Mouse (Mus musculus) adrenal gland, postnatal 14 days (tissue): Measurements from ENCODE around the gene Gm2a. TPM values are rescaled to one million over a fixed set of nuclear protein-coding genes. Genes with fewer than 3 reads are reported as not detected.
A peak's percentile ranks its signal among the peaks of the same experiment; 100 is the strongest.
"Not testable (repeated sequence)": the region's sequence is repeated elsewhere in the genome, so short reads cannot be mapped to it uniquely, and the experiment has no call there.

Experiments used
- DNase-seq: peaks from one replicate; pipeline ENCODE4 v3.0.0; 2021; ENCODE audit warnings: mixed read lengths
- long read RNA-seq, 2 experiments: library from polyadenylated mRNA; stranded (forward); transcript quantifications; one replicate each; pipeline ENCODE4 v2.0.0; 2021
- total RNA-seq: library from RNA; stranded (reverse); gene quantifications from 2 replicates; pipeline ENCODE4 v1.2.3, GENCODE M21; 2021

Gm2a gene
- total RNA-seq = 104 and 106 TPM in 2 replicates
- long read RNA-seq, experiment 1, full-length matches to known transcripts = 201 of 222 reads
- long read RNA-seq, experiment 1, partial matches to known transcripts = 4 of 222 reads
- long read RNA-seq, experiment 1, other reads (novel, unspliced or antisense) = 17 of 222 reads
- long read RNA-seq, experiment 2, full-length matches to known transcripts = 102 of 124 reads
- long read RNA-seq, experiment 2, partial matches to known transcripts = 3 of 124 reads
- long read RNA-seq, experiment 2, other reads (novel, unspliced or antisense) = 19 of 124 reads

GRCm38 (mm10) chr11:55097463-55098188 lies at the start of gene Gm2a:
Gene Gm2a (plus strand): TSS chr11:55098115.
- peak; percentile 98 for DNase-seq

DNA sequence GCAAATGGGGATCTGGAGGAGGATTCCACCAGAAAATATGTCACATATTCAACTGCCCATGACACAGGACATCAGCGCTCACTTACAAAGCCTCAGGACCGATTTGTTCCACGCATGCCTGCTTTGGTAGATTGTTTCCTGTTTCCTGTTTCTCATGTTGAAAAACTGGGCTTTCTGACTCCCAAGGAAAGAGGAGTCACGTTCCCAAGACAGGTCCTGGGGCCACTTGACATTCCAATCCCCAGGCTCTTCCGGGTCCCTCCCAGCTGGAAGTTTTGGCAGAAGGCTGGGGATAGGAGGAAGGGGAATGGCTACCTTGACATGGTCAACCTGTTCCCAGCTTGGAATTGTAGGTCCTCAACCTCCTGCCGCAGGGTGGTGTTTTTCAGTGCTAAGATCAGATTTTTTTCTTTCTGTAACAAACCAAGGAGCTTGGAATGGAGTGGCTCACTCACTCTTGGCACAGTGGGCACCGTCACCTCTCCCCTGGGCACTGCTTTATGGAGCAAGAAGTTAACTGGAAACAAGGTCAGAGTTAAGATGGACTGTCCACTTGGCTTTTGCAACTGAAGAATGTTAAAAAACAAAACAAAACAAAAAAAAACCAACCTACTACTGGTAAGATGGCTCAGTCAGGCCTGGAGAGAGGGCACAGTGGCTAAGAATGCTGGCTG lies 46.9 kb upstream of the Gm2a start:
- peak; percentile 68 for DNase-seq

GRCm38 (mm10) chr11:55057511-55057910 lies 40.4 kb upstream of the Gm2a start:
- DNase-seq = no peak

DNA sequence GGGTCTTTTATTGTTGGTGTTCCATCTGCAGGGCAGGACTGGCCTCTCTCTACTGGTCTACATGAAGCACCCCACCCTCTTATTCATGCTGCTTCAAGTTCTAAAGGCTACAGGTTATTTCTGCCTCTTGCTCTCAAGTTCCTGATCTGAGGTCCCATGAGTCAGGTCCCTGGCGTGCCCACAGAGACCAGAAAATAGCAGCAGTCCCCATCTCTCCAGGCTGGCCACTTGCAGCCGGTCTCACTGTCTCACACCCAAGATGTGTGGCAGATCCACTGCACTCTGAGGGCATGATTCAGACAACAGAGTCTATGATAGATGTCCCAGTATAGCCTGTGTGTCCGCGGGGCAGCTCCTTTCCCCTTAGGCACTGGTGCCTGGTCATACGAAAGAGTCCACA lies 37.1 kb upstream of the Gm2a start:
- DNase-seq = no peak

DNA sequence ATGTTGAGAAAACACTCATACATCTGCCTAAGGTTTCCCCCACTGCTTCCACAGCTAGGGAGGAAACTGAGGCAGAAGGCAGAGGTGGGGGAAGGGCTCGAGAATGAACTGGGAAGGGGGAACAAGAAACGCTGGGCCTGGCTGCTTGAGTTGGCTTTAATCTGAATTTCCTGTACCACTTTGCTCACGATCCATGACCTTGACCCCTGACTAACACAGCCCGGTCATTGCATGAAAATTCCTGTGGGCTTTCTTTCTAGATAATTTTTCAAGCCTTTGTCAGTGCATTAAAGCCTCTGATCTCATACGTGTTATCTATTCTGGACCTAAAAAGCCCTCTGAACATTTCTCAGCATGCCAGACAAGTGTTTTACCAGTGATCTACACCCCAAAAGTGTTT lies 35.1 kb upstream of the Gm2a start:
- DNase-seq = peak; percentile 61

GRCm38 (mm10) chr11:55066921-55067320 lies 31.0 kb upstream of the Gm2a start:
- no peak for DNase-seq

GRCm38 (mm10) chr11:55069023-55069422 lies 28.9 kb upstream of the Gm2a start:
- DNase-seq = peak; percentile 28

DNA sequence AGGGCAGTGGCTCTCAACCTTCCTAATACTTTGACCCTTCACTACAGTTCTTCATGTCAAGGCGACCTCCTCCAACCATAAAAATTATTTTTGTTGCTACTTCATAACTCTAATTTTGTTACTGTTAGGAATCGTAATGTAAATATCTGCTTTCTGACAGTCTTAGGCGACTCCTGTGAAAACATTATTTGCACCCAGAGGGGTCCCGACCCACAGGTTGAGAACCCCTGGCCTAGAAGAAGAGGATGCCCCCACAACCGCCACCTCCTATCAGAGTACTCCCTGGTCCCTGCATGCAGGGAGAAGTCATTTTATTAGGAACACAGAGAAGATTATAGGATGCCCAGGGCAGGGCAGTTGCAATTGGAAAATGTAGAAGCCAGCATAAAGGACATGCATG lies 26.6 kb upstream of the Gm2a start:
- DNase-seq = no peak

- DNase-seq = no peak
Observed at GRCm38 (mm10) chr11:55072467-55072866, 25.4 kb upstream of the Gm2a start.

GRCm38 (mm10) chr11:55073191-55073590 lies 24.7 kb upstream of the Gm2a start:
- DNase-seq = no peak

- peak; percentile 66 for DNase-seq
Observed at GRCm38 (mm10) chr11:55075602-55076001, 22.3 kb upstream of the Gm2a start.

GRCm38 (mm10) chr11:55076234-55076633 lies 21.7 kb upstream of the Gm2a start:
- DNase-seq = no peak

- DNase-seq = peak; percentile 88
Observed at GRCm38 (mm10) chr11:55077331-55078231, 20.3 kb upstream of the Gm2a start, which contains the start of gene Ccdc69. Gene Ccdc69 (minus strand): TSS chr11:55078131.

GRCm38 (mm10) chr11:55078502-55078901 lies 19.4 kb upstream of the Gm2a start:
- DNase-seq = no peak

DNA sequence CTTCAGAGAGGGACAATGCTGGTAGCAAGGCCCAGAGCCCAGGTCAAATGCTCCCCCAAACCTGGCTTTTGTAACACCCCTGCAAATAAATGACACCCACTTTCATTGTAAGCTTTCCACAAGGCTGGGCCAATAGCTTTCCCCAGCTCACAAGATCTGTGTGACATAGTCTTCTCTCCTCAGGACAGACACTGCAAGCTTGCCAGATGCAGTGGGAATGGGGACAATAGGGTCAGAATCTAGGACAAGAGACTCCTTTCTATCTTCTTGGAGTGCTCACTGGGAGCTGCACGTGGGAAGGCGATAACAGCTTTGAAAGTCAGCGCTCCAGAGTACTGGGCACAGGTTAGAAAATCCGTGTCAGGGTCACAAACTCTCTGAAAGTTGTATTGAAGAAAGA lies 18.7 kb upstream of the Gm2a start:
- DNase-seq = no peak

GRCm38 (mm10) chr11:55081206-55081605 lies 16.7 kb upstream of the Gm2a start:
- peak; percentile 59 for DNase-seq

- DNase-seq = peak; percentile 85
Observed at GRCm38 (mm10) chr11:55084629-55085028, 13.3 kb upstream of the Gm2a start.

- no peak for DNase-seq
Observed at GRCm38 (mm10) chr11:55085396-55085795, 12.5 kb upstream of the Gm2a start.

DNA sequence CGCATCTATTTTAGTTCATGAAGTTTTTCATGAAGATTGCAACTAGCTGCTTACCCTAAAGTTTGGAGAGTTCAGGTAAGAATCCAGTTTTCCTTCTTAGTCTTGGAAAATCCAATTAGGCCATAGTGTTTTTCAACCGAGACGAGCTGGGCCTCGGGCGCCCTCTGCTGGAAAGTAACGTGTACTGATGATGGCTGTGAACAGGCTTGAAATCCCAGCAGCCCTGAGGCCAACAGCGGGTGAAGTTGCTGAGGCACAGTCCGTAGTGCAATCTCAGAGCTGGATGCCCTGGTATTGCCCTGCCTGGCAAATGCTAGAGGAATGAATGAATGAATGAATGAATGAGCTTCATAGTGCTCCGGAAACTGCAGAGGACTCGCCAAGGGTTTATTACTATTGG lies 10.9 kb upstream of the Gm2a start:
- peak; percentile 85 for DNase-seq

- no peak for DNase-seq
Observed at GRCm38 (mm10) chr11:55089892-55090291, 8.0 kb upstream of the Gm2a start.

DNA sequence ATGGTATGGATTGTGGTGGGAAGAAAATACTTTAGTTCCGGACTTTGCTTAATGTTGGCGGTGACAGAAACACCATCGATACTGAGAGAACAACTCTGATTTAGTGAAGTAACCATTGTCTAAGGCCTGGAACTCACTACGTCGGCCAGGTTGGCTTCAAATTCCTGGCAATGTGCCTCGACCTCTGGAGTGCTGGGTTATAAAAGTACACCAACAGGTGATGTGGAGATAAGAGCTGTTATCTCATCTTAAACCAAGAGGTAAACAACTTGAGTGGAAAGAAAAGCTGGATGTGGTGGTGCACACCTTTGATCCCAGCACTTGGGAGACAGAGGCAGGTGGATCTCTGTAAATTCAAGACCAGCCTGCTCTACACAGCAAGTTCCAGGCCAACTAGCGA lies 4.8 kb upstream of the Gm2a start:
- no peak for DNase-seq

- not testable (repeated sequence) for DNase-seq
Observed at GRCm38 (mm10) chr11:55096296-55096695, 1.6 kb upstream of the Gm2a start.
